Mouse (Mus musculus): ENCODE results near the gene Strip2. TPM values are rescaled to one million over a fixed set of nuclear protein-coding genes. Genes with fewer than 3 reads are reported as not detected.

The Strip2 gene
- under 1 TPM; 0.11 to 0.27 TPM for polyA plus RNA-seq (2017; shearing (Covaris generic))

DNA sequence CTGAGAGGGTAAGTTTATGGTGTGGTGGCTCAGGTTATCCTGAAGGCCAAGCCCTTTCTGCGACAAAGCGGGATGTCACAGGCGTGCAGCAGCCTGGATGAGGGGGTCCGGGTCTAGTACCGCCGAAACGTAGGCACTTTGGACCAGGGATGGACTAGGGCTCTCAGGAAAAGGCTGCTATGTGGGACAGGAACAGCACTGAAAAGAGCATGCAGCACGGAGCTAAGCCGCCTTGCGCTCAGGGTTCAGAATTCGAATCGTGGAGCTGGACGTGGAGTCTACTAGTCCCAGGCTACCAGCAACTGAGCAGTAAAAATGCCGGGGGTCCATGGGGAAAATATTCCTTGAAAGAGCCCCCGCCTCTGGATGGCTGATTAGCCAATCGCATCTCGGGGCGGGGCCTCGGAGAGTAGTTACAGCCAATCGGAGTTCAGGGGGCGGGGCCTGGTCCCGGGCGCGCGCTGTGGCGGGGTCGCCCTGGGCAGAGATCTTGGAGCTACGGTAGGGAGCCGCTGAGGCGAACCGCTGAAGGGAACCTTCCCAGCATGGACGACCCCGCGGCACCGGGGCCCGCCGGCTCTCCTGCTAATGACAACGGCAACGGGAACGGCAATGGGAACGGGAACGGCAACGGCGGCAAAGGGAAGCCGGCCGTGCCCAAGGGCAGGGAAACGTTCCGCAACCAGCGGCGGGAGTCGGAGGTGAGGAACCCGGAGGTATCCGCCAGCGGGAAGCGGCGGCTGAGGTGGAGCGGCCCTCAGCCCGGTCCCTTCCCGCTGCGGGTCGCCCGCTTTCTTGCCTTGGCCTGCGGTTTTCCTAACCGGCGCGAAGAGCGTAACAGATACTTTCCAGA is at the start of gene Strip2:
Gene Strip2 (plus strand): TSS at position 483 of the 853 bp plus-strand sequence.
- ATAC-seq = peak; percentile 90

GRCm38 (mm10) chr6:29868341-29868895 is 48.4 kb upstream of the Strip2 start:
- ATAC-seq = no peak

GRCm38 (mm10) chr6:29873654-29874053 is 43.2 kb upstream of the Strip2 start:
- ATAC-seq = no peak

DNA sequence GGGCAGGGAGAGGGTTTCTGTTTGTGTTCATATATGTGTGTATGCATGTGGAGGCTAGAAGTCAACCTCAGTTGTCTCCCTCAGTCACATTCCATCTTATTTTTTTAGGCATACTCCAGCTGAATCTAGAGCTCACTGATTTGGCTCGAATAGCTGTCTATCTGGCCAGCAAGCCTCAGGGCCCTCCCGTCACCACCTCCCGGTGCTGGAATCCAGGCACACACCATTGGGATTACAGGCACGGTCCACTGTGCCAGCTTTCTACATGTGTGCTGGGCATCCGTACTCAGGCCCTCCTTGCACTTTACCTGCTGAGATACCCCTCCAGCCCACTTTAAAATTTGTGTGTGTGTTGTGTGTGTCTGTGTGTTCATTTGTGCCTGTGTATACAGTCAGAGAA is 41.2 kb upstream of the Strip2 start:
- no peak for ATAC-seq

- no peak for ATAC-seq
These were observed 40.0 kb upstream of the Strip2 start for GRCm38 (mm10) chr6:29876782-29877181.

- ATAC-seq = no peak
These were observed 37.2 kb upstream of the Strip2 start for GRCm38 (mm10) chr6:29879579-29879978.

- no peak for ATAC-seq
These were observed 36.0 kb upstream of the Strip2 start for GRCm38 (mm10) chr6:29880796-29881195.

- ATAC-seq = no peak
These were observed 34.9 kb upstream of the Strip2 start for GRCm38 (mm10) chr6:29881936-29882335.

- no peak for ATAC-seq
These were observed 33.9 kb upstream of the Strip2 start for GRCm38 (mm10) chr6:29882870-29883269.

GRCm38 (mm10) chr6:29891151-29891550 is 25.7 kb upstream of the Strip2 start:
- no peak for ATAC-seq

GRCm38 (mm10) chr6:29896976-29897375 is 19.8 kb upstream of the Strip2 start:
- ATAC-seq = no peak

DNA sequence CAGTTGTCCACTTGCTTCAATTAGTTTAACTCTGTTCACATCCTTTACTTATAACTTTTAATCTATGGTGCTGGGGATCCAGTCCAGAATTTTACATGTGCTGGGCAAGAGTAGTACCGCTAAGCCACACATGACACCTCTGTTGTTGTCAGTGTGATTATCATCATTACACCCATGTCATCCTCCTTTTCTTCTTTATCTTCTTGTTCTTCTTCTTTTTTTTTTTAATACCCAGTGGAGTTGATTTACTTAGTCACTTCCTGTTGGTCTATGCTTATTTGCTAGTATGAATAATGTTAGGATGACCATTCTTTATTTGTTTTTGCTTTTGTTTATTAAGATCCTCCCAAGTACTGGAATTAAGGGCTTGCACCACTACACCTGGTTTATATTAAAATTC is 15.4 kb upstream of the Strip2 start:
- ATAC-seq = no peak

- ATAC-seq = no peak
These were observed 14.6 kb upstream of the Strip2 start for GRCm38 (mm10) chr6:29902256-29902655.

DNA sequence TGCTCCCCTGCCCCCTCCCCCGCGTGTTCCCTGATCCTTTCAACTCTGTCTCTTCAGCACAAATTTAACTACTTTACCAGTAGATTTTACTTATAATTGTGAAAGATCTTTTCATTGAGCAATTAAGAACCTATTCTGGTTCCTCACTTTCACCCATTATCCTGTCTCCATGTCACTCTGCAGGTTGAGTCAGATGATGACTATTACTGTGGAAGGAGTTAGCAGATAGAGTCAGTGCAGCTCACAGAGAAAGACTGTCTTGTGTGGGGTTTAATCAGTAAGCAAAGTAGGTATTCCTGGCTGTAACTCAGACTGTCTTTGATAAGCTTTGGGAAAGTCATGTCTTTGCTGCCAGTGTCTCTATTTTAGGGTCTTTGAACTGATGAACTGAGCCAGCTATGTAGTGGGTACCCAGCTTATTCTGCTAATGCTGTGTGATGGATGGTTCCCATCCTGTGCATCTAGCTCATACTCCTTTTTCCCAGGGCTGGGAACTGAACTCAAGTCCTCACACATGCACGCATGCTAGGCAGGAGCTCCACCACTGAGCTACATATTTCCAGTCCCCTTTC is 13.4 kb upstream of the Strip2 start:
- ATAC-seq = no peak

DNA sequence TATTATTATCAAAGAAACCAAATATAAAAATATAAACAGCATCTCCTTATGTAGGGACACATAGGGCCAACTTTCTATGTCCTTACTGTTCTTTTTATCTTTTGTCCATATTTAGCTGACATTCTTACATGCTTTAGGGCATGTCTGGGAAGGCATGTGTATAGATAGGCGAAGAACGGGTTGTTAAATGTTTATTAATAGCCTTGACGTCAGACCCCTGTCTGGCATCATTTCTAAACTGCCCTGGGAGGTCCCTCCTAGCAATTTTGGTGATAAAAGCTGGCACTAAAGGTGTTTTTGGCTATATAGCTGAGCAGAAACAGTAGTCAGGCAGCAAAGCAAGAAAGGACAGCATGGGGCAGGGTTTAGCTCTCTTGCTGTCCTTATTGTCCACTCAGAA is 12.5 kb upstream of the Strip2 start:
- ATAC-seq = no peak

DNA sequence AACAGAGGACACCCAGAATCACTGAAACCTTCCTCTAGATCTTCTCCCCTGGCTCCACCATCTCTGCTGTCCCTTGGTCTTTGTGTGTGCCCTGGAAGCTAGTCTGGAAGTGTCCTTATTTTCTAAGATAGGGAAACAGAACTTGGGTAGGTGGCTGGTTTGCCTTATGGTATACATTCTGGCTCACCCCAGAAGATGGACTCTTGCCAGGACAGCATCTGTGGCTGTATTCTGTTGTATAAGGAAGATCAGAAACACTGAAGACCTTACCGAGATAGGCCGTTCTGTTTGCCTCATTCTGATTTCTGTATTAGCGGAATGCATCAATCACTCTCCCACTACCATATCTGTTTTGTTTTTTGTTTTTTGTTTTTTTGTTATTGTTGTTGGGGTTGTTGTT is 6.2 kb upstream of the Strip2 start:
- no peak for ATAC-seq

DNA sequence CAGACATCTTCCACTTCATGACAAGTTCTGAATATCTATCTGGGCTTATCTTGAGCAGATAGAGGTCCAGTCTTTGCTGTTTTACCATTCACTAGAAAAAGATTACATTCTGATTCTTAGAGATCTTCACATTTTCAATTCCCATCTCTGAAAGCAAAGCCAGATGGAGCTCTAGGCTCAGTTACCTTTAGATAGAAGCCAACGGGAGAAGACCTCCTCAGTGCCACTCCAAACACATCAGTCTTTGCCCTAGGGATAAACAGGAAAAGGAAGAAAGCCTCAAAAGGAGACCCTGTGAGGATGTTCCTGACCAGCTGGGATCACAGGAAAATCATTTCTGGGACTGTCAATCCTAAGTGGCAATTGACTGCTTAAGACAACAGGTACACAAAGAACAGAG is 3.1 kb upstream of the Strip2 start:
- ATAC-seq = no peak

GRCm38 (mm10) chr6:29914136-29914535 is 2.7 kb upstream of the Strip2 start:
- ATAC-seq = no peak

DNA sequence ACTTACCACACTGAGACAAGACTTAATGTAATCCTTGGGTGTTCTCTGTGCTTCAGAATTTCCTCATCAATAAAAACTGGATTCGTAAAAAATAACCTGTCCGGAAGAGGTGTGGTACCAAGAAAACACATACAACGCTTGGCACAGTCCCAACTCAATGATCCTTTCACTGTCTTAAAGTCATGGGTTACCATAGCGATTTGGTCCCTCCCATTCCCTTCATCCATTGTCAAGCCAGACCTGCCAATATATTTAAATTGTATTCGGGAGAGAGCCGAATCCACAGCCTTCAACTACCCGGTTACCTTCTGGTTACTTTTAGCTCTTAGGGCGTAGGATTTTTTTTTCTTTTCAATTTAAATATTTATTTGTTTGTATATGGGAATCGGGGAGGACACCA is 976 bp upstream of the Strip2 start:
- ATAC-seq = no peak

DNA sequence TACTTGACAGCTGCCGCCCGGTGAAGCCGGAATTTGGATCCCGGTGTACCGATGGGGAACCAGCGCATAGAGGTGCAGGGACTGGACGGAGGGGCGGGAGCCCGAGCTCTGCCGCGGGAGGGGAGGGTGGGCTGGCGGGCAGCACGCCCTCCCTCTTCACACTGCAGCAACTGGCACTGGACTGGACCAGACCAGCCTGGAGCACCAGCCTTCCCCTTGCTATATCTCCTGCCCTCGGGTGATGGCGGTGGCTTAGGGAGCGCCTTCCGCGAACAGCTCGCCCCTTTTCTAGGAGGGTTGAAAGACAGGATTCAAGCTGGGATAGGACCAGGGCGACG is 540 bp downstream of the Strip2 start:
- no peak for ATAC-seq

GRCm38 (mm10) chr6:29917947-29918346 is 1.1 kb downstream of the Strip2 start:
- ATAC-seq = no peak

DNA sequence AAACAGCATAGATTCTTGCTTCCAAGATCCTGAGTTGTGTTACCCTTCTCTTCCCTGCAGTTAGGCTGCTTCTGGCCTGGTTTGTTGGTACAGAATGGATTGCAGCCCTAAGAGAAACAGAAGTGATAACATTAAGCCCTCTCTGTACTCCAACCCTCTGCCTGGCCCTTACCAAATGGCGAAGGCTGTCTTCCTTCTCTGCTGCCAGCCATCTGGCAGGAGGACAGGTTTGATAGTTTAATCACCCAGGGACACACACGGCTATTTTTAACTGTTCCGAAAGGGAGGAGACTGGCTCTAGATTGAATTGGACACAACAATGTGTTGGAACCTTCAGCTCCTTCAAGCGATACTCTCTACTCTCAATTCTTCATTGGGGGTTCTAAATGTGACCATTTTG is 6.7 kb downstream of the Strip2 start:
- ATAC-seq = no peak

DNA sequence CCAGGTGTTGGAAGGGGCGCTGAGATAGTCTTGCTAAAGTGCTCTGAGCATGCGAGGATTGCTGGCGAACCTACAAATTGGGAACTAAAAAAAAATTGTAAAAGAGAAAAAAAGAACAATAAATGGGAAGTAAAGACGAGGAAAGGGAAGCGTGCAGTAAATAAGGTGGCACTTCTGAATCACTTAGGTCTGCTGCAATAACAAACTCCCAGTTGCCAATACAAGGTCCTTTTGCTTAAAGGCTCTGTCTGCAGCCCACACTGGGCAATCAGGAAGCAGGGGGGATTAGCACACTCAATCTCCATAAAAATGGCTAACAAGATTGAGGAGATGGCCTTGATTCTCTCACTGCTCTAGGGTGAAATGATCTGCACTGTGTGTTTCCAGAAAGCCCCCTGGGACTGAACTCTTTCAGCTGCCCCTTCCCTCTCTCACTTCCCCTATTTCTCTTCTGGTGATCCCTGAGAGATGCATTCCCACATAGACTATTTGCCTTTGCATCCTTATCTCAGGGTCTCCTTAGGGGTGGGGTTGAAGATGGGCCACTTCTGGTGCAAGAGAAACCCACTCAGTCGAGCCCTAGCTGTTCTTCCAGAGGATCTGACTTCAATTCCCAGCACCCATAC is 8.9 kb downstream of the Strip2 start:
- no peak for ATAC-seq

- no peak for ATAC-seq
These were observed 13.3 kb downstream of the Strip2 start for GRCm38 (mm10) chr6:29930087-29930486.
